Mouse (Mus musculus) embryo, embryonic 11 days (tissue): Measurements from ENCODE around the gene Ugt3a2.

Experiments used
- DNase-seq: peaks from one replicate; pipeline ENCODE4 v3.0.0-alpha.2; 2015

Gene Ugt3a2

GRCm38 (mm10) chr15:9335341-9335740 is at the start of gene Ugt3a2:
Gene Ugt3a2, plus strand, starts transcription at chr15:9335550.
- no peak for DNase-seq

- DNase-seq, result no peak
These were observed 45.7 kb upstream of the Ugt3a2 start for GRCm38 (mm10) chr15:9289660-9290059.

DNA sequence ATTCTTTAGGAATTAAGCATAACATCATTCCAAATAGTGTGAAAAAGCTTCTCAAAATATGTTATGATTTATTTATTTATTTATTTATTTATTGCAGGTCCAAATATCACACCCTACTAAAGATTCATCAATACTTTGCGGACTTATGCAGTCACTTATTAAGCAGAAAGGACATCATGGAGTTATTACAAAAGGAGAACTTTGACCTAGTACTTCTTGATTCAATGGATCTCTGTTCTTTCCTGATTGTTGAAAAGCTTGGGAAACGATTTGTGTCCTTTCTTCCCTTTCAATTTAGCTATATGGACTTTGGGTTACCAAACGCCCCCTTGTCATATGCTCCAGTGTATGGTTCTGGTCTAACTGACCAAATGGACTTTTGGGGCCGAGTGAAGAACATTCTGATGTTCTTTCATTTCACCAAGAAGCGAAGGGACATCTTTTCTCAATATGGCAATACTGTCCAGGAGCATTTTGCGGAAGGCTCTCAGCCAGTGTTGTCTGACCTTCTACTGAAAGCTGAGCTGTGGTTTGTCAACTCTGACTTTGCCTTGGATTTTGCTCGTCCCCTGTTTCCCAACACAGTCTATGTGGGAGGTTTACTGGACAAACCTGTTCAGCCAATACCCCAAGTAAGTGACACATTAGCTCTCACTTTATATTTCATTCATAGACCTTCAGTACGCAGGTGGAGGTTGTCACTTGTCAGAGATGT is 29.2 kb upstream of the Ugt3a2 start:
- no peak for DNase-seq

DNA sequence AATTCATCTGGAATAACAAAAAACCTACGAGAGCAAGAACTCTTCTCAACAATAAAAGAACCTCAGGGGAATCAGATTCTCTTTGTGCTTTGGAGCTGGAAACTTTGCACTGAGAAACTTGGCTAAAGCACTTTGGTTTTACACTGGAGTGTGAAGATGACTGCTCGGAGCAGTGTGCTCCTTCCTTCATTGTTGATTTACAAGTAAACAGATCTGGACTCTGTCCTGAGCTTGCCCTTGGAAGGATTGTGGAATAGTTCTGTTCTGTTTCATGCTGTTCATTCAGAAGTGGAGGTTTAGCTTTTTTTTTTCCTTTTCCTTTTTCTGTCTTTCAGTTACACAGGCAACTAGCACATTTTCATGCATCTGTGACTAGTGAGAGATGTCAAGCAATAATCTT is 754 bp upstream of the Ugt3a2 start:
- no peak for DNase-seq

DNA sequence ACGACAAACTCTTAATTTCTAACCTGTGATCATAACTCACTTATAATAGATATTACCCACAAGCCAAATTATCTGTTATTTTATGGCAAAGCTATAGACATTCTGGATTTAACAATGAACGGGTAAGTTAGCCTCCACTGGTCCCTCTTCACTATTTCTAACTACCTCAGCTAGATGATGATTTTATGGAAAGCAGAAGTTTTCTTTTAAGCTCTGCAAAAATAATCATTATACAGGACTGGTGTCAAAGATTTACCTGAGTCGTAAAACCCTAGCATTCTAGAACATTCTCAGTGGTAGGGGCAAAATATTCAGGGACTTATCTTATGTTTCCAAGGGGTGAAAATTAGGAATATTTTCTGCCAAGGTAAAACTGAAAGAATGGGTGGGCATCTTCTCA is 1.3 kb downstream of the Ugt3a2 start:
- no peak for DNase-seq

DNA sequence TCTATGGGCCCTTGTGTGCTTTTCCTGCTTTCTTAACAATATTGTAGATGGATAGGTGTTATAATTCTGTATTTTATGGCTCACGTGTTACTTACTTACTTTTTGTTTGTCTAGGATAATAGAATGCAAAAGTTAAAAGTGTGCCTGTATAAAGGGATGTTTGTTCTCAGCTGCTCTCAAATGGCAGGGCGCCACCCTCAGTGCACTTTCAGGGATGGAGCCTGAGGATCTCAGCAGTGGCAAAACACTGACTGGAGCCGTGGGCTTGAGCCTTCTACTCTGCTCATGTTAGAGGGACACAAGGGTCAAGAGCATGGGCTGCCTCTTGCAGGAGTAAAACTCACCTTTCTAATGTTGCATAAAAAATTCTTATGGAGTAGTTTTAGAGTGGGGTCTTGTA is 1.7 kb downstream of the Ugt3a2 start:
- no peak for DNase-seq

DNA sequence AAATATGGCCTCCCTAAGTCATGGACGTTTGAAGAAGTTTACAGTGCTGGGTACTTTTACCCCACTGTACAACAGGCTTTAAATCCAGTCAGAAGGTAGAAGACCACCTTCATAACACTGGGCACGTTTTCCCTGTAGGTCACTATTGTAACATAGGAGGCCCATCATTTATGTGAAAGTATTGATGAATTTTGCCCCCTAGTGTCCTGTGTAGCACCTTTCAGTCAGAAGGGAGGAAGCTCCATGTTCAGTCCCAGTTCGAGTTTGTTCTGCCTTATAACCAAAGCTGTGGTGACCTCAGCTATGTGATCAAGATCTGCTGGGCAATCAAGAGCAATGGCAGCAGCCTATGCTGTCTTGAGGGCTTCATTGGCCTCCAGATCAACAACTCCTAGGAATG is 13.4 kb downstream of the Ugt3a2 start:
- DNase-seq, result no peak

DNA sequence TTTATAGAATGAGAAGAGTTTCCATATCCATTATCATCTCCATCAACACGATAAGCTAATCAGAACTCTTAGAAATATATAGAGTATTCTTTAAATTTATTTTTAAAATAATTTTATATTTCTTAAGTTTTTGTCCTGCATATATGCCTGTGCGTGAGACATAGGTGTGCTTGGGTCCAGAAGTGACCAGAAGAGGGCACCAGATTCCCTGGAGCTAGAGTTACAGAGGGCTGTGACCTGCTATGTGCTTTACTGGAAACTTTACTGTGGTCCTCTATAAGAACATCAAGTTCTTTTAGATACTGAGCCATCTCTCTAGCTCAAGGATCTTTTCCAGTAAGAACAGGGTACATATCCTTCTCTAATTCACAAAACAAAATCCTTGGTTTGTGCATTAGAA is 27.5 kb downstream of the Ugt3a2 start:
- DNase-seq, result no peak

DNA sequence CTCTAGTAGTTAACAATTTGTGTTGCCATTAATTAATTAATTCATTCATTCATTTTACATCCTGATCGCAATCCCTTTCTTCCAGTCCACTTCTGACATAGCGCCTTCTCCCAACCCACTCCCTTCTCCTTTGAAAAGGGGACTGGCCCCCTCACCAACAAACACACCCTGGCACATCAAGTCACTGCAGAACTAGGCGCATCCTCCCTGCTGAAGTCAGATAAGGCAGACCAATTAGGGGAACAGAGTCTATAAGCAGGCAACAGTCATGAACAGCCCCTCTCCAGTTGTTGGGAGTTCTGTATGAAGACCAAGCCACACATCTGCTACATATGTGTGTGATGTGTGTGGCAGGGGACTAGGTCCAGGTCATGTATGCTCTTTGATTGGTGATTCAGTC is 33.4 kb downstream of the Ugt3a2 start:
- no peak for DNase-seq

GRCm38 (mm10) chr15:9376281-9376680 is 40.9 kb downstream of the Ugt3a2 start:
- no peak for DNase-seq

DNA sequence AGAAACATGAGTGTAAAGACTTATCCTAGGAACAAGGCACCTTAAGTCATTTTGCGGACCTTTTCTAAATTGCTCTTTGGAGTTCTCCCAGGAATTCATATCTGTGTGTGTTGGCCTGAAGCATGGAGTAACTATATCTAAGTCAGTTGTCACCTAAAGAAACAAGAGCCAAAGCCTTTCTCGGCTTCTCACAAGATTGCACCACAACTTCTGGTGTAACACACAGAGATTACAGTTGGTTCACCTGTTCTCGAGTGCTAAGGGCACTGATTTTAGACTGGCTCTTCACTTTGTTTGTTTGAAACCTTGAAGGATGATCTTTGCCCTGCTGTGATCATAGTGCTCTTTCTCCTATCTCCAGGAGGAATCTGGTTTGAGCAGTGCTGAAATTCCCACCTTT is 74.1 kb downstream of the Ugt3a2 start:
- no peak for DNase-seq
